Mouse (Mus musculus) thymus, postnatal 4 days (tissue): Measurements from ENCODE around the gene Acot8.
A peak's percentile ranks its signal among the peaks of the same experiment; 100 is the strongest.

Experiments used
- DNase-seq: peaks from one replicate; pipeline ENCODE4 v3.0.0; 2021

The Acot8 gene

DNA sequence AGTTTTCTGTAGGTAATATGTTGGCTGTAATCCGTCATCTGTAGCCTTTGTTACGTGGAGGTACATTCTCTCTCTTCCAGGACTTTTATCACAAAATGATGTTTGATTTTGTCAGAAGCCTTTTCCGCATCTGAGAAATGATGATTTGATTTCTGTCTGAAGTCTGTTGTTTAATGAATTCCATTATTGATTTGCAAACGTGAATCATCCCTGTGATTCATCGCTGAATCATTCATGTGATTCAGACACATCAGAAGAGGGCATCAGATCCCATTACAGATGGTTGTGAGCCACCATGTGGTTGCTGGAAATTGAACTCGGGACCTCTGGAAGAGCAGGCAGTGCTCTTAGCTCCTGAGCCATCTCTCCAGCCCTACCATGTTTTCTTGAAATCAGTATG is 55.7 kb downstream of the Acot8 start:
- DNase-seq, result no peak

DNA sequence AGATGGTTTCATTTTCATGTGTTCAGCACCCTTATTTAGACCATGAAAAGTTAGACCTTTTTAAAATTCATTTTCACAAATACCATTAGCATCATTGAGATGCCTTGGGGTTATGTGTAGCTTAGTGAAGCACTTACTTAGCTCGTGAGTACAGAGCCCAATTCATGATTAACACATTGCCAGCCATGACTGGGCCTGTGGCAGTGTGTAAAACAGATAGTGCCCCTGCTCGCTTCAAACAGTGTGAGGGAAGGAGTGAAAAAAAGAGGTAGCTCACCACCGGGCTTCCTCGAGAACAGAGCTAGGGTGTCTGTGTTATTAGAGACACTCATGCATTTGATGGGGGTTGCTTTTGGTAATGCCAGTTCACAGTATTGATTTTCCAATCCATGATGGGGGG is 56.5 kb downstream of the Acot8 start:
- DNase-seq, result no peak

DNA sequence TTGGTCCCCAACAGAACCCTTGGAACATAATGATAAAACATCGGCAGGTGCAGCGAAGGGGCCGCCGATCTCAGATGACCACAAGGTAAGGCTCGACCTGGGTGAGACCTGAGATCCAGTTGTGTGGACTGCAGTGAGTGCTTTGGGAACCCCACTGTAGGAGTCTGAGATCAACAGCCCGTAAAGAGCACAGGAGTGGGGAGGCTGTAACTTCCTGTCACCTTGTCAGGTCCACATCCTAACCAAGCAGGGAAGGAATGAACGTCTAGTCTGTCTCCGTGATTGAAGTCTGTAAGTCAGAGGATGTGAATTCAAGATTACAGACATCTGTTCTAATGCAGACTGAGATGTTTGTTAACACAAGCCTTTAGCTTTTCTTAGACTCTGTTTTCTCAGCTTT is 58.0 kb downstream of the Acot8 start:
- DNase-seq, result no peak

DNA sequence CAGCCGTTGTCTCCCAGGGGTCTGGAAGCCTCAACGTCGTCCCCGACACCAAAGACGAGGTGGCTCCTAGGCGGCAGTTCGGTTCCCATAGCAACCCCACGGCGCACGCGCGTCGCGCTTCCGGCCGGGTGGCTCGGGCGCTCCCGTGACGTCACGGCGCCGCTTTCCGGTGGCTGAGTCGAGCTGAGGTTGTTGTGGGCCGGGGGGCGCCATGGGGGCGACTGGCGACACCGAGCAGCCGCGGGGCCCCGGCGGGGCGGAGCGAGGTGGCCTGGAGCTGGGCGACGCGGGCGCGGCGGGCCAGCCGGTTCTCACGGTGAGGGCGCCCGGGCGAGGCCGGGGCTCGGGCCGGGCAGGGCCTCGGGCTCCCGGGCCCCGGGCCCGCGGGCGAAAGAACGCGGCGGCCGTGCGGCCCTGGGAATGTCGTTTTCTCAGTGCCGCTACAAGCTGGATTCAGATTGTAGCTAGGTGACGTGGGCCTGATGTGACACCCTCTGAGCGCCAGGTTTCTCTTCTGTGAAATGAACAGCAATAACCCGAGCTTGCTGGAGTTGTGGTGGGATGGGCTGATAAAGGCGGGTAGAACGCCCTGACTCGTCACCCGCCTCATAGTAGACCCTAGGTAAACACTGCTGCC is 58.7 kb downstream of the Acot8 start, which contains the start of the genes Wfdc3 and Dnttip1:
TSS of gene Wfdc3 (minus strand) at position 89 of the 637 bp plus-strand sequence.
TSS of gene Dnttip1 (plus strand) at position 141 of the 637 bp plus-strand sequence.
- DNase-seq, result peak; percentile 98

DNA sequence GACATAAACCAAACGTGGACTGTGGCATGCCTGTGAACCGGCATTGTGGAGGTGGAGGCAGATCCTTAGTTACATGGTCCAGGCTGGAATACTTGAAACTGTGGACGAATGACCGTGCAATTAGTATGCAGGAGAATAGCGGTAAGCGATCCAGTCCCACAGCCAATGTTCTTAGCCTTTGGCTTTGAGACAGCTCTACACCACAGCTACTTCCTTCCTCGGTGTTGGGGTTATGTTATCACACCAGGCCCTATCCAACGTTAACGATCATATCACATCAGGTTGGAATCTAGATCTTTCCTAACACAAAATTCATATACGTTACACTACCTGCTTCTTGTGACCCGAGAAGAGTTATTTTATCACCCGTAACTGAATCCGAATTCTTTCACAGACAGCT is 59.7 kb downstream of the Acot8 start:
- DNase-seq, result no peak
